Mouse (Mus musculus) midbrain, embryonic 11.5 days (tissue): Measurements from ENCODE around the gene Gprc5c. TPM values are rescaled to one million over a fixed set of nuclear protein-coding genes. Genes with fewer than 3 reads are reported as not detected.

Source experiments
- ATAC-seq: fragments of 200-750 bp; cut with Nextera tagmentation; 2 replicates; pipeline ENCODE4 v1.8.0; 2017; ENCODE audit warnings: moderate TSS enrichment, moderate library complexity; ENCODE audit not compliant: low FRiP score
- DNase-seq: peaks from one replicate; pipeline ENCODE4 v3.0.0; 2015; ENCODE audit warnings: low spot score; ENCODE audit errors: missing footprints
- H3K27ac ChIP-seq: fragments of 300-500 bp; sonication (generic); 2 replicates; pipeline ENCODE4 v1.5.1; 2014; ENCODE audit warnings: low read depth, low read length
- H3K27me3 ChIP-seq: fragments of 300-500 bp; sonication (generic); 2 replicates; pipeline ENCODE4 v1.6.1; 2014; ENCODE audit warnings: mild to moderate bottlenecking, low read length, moderate library complexity, mixed read lengths; ENCODE audit not compliant: control insufficient read depth, insufficient read depth
- H3K36me3 ChIP-seq: fragments of 300-500 bp; sonication (generic); 2 replicates; pipeline ENCODE4 v1.6.1; 2014; ENCODE audit warnings: mild to moderate bottlenecking, low read length, moderate library complexity, mixed read lengths; ENCODE audit not compliant: control insufficient read depth, insufficient read depth
- H3K4me1 ChIP-seq: fragments of 300-500 bp; sonication (generic); 2 replicates; pipeline ENCODE4 v1.6.1; 2014; ENCODE audit warnings: low read length; ENCODE audit not compliant: control insufficient read depth, insufficient read depth
- H3K4me2 ChIP-seq: fragments of 300-500 bp; sonication (generic); 2 replicates; pipeline ENCODE4 v1.6.1; 2014; ENCODE audit warnings: mild to moderate bottlenecking, moderate library complexity
- H3K4me3 ChIP-seq: fragments of 300-500 bp; sonication (generic); 2 replicates; pipeline ENCODE4 v1.5.1; 2014; ENCODE audit warnings: low read depth, low read length
- H3K9ac ChIP-seq: fragments of 300-500 bp; sonication (generic); 2 replicates; pipeline ENCODE4 v1.6.1; 2014; ENCODE audit warnings: low read length
- H3K9me3 ChIP-seq: fragments of 300-500 bp; sonication (generic); 2 replicates; pipeline ENCODE4 v1.6.1; 2016; ENCODE audit warnings: low read length; ENCODE audit not compliant: control insufficient read depth
- WGBS: fragments of 180-500 bp; shearing (Covaris S2); extraction: QIAGEN DNeasy Blood & Tissue Kit; methylation state at CpG from one replicate; pipeline ENCODE4 v1.1.7; 2014; 5-methylcytosine and 5-hydroxymethylcytosine counted together
- polyA plus RNA-seq: library from polyadenylated mRNA; unstranded; fragments of >200 nt; fragmentation: Nextera tagmentation; extraction: Ambion mirVana; gene quantifications from 2 replicates; pipeline ENCODE4 v1.2.1, GENCODE M21; 2014

The Gprc5c gene
- polyA plus RNA-seq = 8.9 and 10.7 TPM in 2 replicates

- Histone ChIP-seq H3K9ac (peak within 1 kb of the TSS; percentile 50), H3K4me1 (peaks cover 24% of the 10 kb centered on the region), H3K4me2 (peak within 1 kb of the TSS; percentile 95), H3K9me3 (no peaks in the 10 kb centered on the region), H3K27me3 (peaks cover 48% of the 10 kb centered on the region), H3K27ac (no peak within 1 kb of the TSS), H3K4me3 (peak within 1 kb of the TSS; percentile 55), H3K36me3 (no peaks in the 10 kb centered on the region)
- ATAC-seq (0 out of 2 replicates have a peak, but pooled peaks have one; percentile 17), DNase-seq (no peak)
- 0% methylated on average over 33 of the region's 43 CpGs for WGBS
These were observed at the start of gene Gprc5c for GRCm38 (mm10) chr11:114850452-114851268. Gene Gprc5c (plus strand): TSS chr11:114851152.

GRCm38 (mm10) chr11:114801906-114802305 is 49.0 kb upstream of the Gprc5c start:
- Histone ChIP-seq H3K36me3 (no peaks in the 10 kb centered on the region), H3K4me2 (no peak overlapping the region), H3K27me3 (no peaks in the 10 kb centered on the region; the same call in 1 of the 2 replicates), H3K9ac (no peak overlapping the region), H3K27ac (no peak overlapping the region), H3K4me1 (peaks cover 22% of the 10 kb centered on the region), H3K4me3 (no peak overlapping the region), H3K9me3 (no peaks in the 10 kb centered on the region)
- WGBS = 97% methylated on average over 1 of the region's 1 CpGs
- ATAC-seq = no peak
- no peak for DNase-seq

GRCm38 (mm10) chr11:114802540-114803267 is 48.2 kb upstream of the Gprc5c start:
- Histone ChIP-seq H3K9me3 (no peaks in the 10 kb centered on the region), H3K36me3 (no peaks in the 10 kb centered on the region), H3K27ac (no peak overlapping the region), H3K4me1 (peaks cover 23% of the 10 kb centered on the region), H3K4me3 (no peak overlapping the region), H3K4me2 (no peak overlapping the region), H3K27me3 (no peaks in the 10 kb centered on the region; the same call in 1 of the 2 replicates), H3K9ac (0 out of 2 replicates have a peak overlapping the region, but pooled peaks have one; percentile 20)
- ATAC-seq (no peak), DNase-seq (peak; percentile 87)
- 75% methylated on average over 15 of the region's 15 CpGs for WGBS

- DNase-seq (no peak), ATAC-seq (peak; percentile 59)
- peaks cover 28% of the 10 kb centered on the region for H3K4me1 ChIP-seq
- H3K27me3 ChIP-seq = no peaks in the 10 kb centered on the region; the same call in 1 of the 2 replicates
- no peak overlapping the region for H3K4me3 ChIP-seq
- H3K4me2 ChIP-seq = no peak overlapping the region
- WGBS = 22% methylated on average over 8 of the region's 8 CpGs
- no peaks in the 10 kb centered on the region for H3K36me3 ChIP-seq
- H3K27ac ChIP-seq = no peak overlapping the region
- no peaks in the 10 kb centered on the region for H3K9me3 ChIP-seq
- peak overlapping the region; percentile 39; the same call in 1 of the 2 replicates for H3K9ac ChIP-seq
These were observed 47.0 kb upstream of the Gprc5c start for GRCm38 (mm10) chr11:114803990-114804389.

GRCm38 (mm10) chr11:114807025-114807424 is 43.9 kb upstream of the Gprc5c start:
- 68% methylated on average over 2 of the region's 2 CpGs for WGBS
- Histone ChIP-seq H3K36me3 (no peaks in the 10 kb centered on the region), H3K9ac (no peak overlapping the region), H3K4me2 (no peak overlapping the region), H3K27me3 (no peaks in the 10 kb centered on the region; the same call in 1 of the 2 replicates), H3K27ac (no peak overlapping the region), H3K4me3 (no peak overlapping the region), H3K4me1 (peaks cover 28% of the 10 kb centered on the region), H3K9me3 (no peaks in the 10 kb centered on the region)
- no peak for DNase-seq
- no peak for ATAC-seq

GRCm38 (mm10) chr11:114807686-114808427 is 43.1 kb upstream of the Gprc5c start:
- H3K27ac ChIP-seq = no peak overlapping the region
- H3K4me2 ChIP-seq = no peak overlapping the region
- H3K36me3 ChIP-seq = no peaks in the 10 kb centered on the region
- H3K9me3 ChIP-seq = no peaks in the 10 kb centered on the region
- H3K4me1 ChIP-seq = peaks cover 28% of the 10 kb centered on the region
- WGBS = 17% methylated on average over 14 of the region's 14 CpGs
- H3K4me3 ChIP-seq = no peak overlapping the region
- no peak for DNase-seq
- H3K9ac ChIP-seq = no peak overlapping the region
- peak; percentile 50; the same call in 1 of the 2 replicates for ATAC-seq
- no peaks in the 10 kb centered on the region for H3K27me3 ChIP-seq

GRCm38 (mm10) chr11:114809371-114809770 is 41.6 kb upstream of the Gprc5c start:
- H3K9ac ChIP-seq = no peak overlapping the region
- peaks cover 13% of the 10 kb centered on the region for H3K4me1 ChIP-seq
- ATAC-seq = no peak
- no peak overlapping the region for H3K4me2 ChIP-seq
- H3K9me3 ChIP-seq = no peaks in the 10 kb centered on the region
- H3K36me3 ChIP-seq = no peaks in the 10 kb centered on the region
- no peak overlapping the region for H3K4me3 ChIP-seq
- 81% methylated on average over 1 of the region's 1 CpGs for WGBS
- no peak for DNase-seq
- H3K27ac ChIP-seq = no peak overlapping the region
- H3K27me3 ChIP-seq = no peaks in the 10 kb centered on the region

- 19% methylated on average over 4 of the region's 4 CpGs for WGBS
- H3K9me3 ChIP-seq = no peaks in the 10 kb centered on the region
- no peak for ATAC-seq
- no peak overlapping the region for H3K4me3 ChIP-seq
- no peaks in the 10 kb centered on the region for H3K36me3 ChIP-seq
- no peaks in the 10 kb centered on the region for H3K27me3 ChIP-seq
- no peak for DNase-seq
- no peak overlapping the region for H3K4me2 ChIP-seq
- H3K9ac ChIP-seq = no peak overlapping the region
- H3K4me1 ChIP-seq = peaks cover 11% of the 10 kb centered on the region
- no peak overlapping the region for H3K27ac ChIP-seq
These were observed 40.6 kb upstream of the Gprc5c start for GRCm38 (mm10) chr11:114810344-114810743.
